Comparison of ENCODE assay signal across 14 mouse cellular contexts in the genomic region with DNA sequence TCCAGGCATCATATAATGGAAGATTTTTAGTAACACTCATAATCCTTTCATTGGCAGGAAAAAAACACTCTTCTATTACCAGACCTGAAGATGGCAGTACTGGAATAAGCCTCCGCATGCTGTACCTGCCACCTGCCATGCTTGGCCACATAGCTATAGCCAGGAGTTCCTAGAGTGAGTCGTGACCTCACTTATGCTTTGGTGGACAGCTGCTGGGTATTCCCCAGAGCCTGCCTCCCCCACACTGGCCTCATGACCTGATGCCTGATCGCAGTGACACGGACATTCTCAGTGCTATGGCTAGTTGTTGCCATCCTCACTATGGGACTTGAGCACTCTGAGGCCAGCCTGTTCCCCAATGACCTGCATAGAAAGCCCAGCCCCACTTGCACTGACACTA.
"Had no signal": no experiment of that assay in that cellular context is flagged by ENCODE, and none has a peak within 500 bp of the region (broad histone marks: within the 10 kb centered on the region; RNA-seq: fewer than 3 reads in every experiment).

No protein-coding gene starts in this region.

- H3K4me3 ChIP-seq: midbrain, embryonic 10.5 days; midbrain, embryonic 13.5 days; neural tube, embryonic 12.5 days; stomach, embryonic 15.5 days had no signal

- H3K9ac ChIP-seq: lung, embryonic 14.5 days; midbrain, embryonic 13.5 days; neural tube, embryonic 12.5 days; stomach, embryonic 15.5 days had no signal

- H3K27ac ChIP-seq: midbrain, embryonic 10.5 days; midbrain, embryonic 13.5 days; neural tube, embryonic 12.5 days; stomach, embryonic 15.5 days; stomach, postnatal 0 days had no signal

- ATAC-seq: midbrain, embryonic 13.5 days; midbrain, embryonic 16.5 days had no signal

- H3K4me1 ChIP-seq: midbrain, embryonic 10.5 days; stomach, embryonic 15.5 days had no signal

- H3K27me3 ChIP-seq: midbrain, embryonic 13.5 days; neural tube, embryonic 12.5 days; stomach, embryonic 15.5 days had no signal

- H3K4me2 ChIP-seq: lung, embryonic 14.5 days; midbrain, embryonic 13.5 days; neural tube, embryonic 12.5 days; stomach, embryonic 15.5 days had no signal

- H3K9me3 ChIP-seq: midbrain, embryonic 10.5 days; midbrain, embryonic 13.5 days; neural tube, embryonic 12.5 days; stomach, embryonic 15.5 days had no signal

- DNase-seq: lung, adult 18-20 months; lung, embryonic 14.5 days; lung, postnatal 10 days; lung, postnatal 4 days; right cerebral cortex, postnatal 14 days; thymus, adult 2 months; thymus, postnatal 25 days; thymus, postnatal 4 days had no signal
